Mouse (Mus musculus) forebrain, embryonic 16.5 days (tissue): ENCODE data around the gene Cass4. TPM values are rescaled to one million over a fixed set of nuclear protein-coding genes. Genes with fewer than 3 reads are reported as not detected.

Experiments used
- ATAC-seq: fragments of 200-750 bp; cut with Nextera tagmentation; 2 replicates; pipeline ENCODE4 v1.8.0; 2017; ENCODE audit warnings: mild to moderate bottlenecking, moderate library complexity
- H3K27ac ChIP-seq: fragments of 300-500 bp; sonication (generic); 2 replicates; pipeline ENCODE4 v1.5.1; 2014; ENCODE audit warnings: low read length, control low read depth
- H3K27me3 ChIP-seq: fragments of 300-500 bp; sonication (generic); replicated peaks from 2 replicates; pipeline ENCODE4 v1.6.1; 2014; ENCODE audit warnings: low read length; ENCODE audit not compliant: control insufficient read depth, insufficient read depth
- H3K36me3 ChIP-seq: fragments of 300-500 bp; sonication (generic); 2 replicates; pipeline ENCODE4 v1.6.1; 2014; ENCODE audit not compliant: control insufficient read depth, insufficient read depth
- H3K4me1 ChIP-seq: fragments of 300-500 bp; sonication (generic); replicated peaks from 2 replicates; pipeline ENCODE4 v1.6.1; 2014; ENCODE audit warnings: low read length; ENCODE audit not compliant: control insufficient read depth, insufficient read depth
- H3K4me2 ChIP-seq: fragments of 300-500 bp; sonication (generic); 2 replicates; pipeline ENCODE4 v1.6.1; 2014; ENCODE audit warnings: mild to moderate bottlenecking, low read length, control low read depth
- H3K4me3 ChIP-seq: fragments of 300-500 bp; sonication (generic); replicated peaks from 2 replicates; pipeline ENCODE4 v1.5.1; 2014; ENCODE audit warnings: mild to moderate bottlenecking, low read length, control low read depth
- H3K9ac ChIP-seq: fragments of 300-500 bp; sonication (generic); replicated peaks from 2 replicates; pipeline ENCODE4 v1.6.1; 2014; ENCODE audit warnings: low read depth, low read length, control low read depth
- H3K9me3 ChIP-seq: fragments of 300-500 bp; sonication (generic); 2 replicates; pipeline ENCODE4 v1.6.1; 2016; ENCODE audit warnings: low read length; ENCODE audit not compliant: control insufficient read depth
- WGBS: fragments of 180-500 bp; shearing (Covaris S2); extraction: QIAGEN DNeasy Blood & Tissue Kit; methylation state at CpG from one replicate; pipeline ENCODE4 v1.1.7; 2014; 5-methylcytosine and 5-hydroxymethylcytosine counted together
- polyA plus RNA-seq: library from polyadenylated mRNA; unstranded; fragments of >200 nt; fragmentation: Nextera tagmentation; extraction: Ambion mirVana; gene quantifications from 2 replicates; pipeline ENCODE4 v1.2.1, GENCODE M21; 2015

The Cass4 gene
- polyA plus RNA-seq, 1 experiment from 2014 or later: 0.13 TPM

DNA sequence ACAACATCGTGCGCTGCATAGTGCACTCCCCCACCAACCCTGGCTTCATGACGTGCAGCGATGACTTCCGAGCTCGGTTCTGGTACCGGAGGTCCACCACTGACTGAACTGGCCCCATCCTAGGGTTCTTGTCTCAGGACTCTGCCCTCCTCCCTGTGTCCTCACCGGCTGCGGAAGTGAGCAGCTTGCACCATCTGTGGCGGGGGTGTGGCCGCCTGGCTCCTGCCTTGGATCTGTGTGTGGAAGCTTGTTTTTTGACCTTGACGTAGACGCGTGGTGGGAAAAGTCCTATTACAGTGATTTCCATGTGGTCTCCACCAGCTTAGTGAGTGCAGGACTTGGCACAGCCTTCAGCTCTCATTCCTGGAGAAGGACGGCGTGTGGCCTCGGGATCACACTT lies 13.1 kb upstream of the Cass4 start:
- Histone ChIP-seq H3K9me3 (no peaks in the 10 kb centered on the region), H3K4me1 (no peaks in the 10 kb centered on the region), H3K27ac (no peak overlapping the region), H3K4me2 (no peak overlapping the region), H3K36me3 (peaks cover 22% of the 10 kb centered on the region), H3K9ac (no peak overlapping the region), H3K27me3 (no peaks in the 10 kb centered on the region), H3K4me3 (no peak overlapping the region)
- ATAC-seq: no peak
- 95% methylated on average over 17 of the region's 17 CpGs for WGBS

DNA sequence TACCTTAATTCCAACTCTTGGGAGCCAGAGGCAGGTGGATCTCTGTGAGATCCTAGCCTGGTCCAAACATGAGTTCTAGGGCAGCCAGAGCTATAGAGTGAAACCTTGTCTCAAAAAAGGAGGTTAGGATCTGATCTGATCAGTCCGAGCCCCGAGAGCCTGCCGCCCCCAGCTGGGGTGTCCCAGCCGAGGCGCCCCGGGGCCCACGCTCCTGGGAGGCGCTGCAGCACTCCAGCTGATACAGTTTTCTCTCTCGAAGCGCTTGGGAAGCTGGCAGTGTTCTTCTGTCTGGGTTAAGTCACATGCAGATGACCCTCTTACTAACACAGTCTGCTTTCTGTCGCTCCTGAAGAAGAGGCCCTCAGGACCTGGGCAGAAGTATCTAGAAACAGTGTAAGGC lies 12.3 kb upstream of the Cass4 start:
- Histone ChIP-seq H3K4me3 (no peak overlapping the region), H3K36me3 (peaks cover 14% of the 10 kb centered on the region)
- 91% methylated on average over 11 of the region's 11 CpGs for WGBS

DNA sequence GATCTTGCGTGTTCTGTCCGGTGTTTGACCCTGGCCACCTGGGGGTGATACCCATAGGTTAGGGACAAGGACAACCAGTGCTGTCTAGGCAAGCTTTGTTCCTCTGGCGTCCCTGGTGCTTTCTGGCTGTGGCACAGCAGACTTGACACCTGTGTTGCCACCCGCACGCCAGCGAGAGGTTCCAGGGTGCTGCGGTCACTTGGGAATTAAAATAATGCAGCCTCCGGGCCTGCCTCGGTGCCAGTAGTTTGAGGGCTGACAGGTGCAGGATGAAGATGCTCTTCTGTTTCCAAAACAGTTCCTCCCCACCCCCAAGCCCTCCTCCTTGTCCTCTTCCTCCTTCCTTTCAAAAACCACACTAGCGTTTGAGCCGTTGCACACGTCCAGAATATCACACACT lies 11.7 kb upstream of the Cass4 start:
- Histone ChIP-seq H3K4me1 (no peaks in the 10 kb centered on the region), H3K27me3 (no peaks in the 10 kb centered on the region), H3K4me3 (no peak overlapping the region), H3K9me3 (no peaks in the 10 kb centered on the region), H3K4me2 (no peak overlapping the region), H3K9ac (no peak overlapping the region), H3K27ac (no peak overlapping the region), H3K36me3 (peaks cover 14% of the 10 kb centered on the region)
- no peak for ATAC-seq
- WGBS: 90% methylated on average over 12 of the region's 12 CpGs

More for the DNA sequence above, 12.3 kb upstream of the Cass4 start:
- no peak overlapping the region for H3K27ac ChIP-seq
- no peak overlapping the region for H3K4me2 ChIP-seq
- no peak overlapping the region for H3K9ac ChIP-seq
- no peaks in the 10 kb centered on the region for H3K27me3 ChIP-seq
- no peaks in the 10 kb centered on the region for H3K4me1 ChIP-seq
- no peaks in the 10 kb centered on the region for H3K9me3 ChIP-seq
- ATAC-seq: no peak

DNA sequence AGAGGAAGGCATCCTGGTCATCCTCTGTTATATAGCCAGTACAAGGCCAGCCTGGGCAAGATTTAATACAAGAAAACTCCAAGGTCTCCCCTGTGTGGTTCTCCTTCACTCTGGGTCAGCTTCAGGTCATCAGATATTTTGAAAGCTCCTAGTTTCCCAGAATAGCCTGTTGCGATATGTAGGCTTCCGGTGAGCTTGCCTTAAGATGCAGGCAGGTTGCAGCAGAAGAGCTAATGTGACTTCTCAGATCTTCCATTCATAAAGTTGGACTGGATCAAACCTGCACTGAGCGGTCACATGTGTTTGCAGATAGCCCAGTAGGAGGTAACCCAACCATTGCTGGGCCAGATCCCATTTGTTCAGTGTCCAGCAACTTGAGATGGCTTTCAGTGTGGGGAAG lies 8.9 kb upstream of the Cass4 start:
- Histone ChIP-seq H3K4me2 (no peak overlapping the region), H3K27me3 (no peaks in the 10 kb centered on the region), H3K9me3 (no peaks in the 10 kb centered on the region), H3K4me3 (no peak overlapping the region), H3K9ac (no peak overlapping the region), H3K36me3 (peaks cover under 1% of the 10 kb centered on the region), H3K4me1 (no peaks in the 10 kb centered on the region), H3K27ac (no peak overlapping the region)
- ATAC-seq: no peak
- WGBS: 90% methylated on average over 3 of the region's 3 CpGs

DNA sequence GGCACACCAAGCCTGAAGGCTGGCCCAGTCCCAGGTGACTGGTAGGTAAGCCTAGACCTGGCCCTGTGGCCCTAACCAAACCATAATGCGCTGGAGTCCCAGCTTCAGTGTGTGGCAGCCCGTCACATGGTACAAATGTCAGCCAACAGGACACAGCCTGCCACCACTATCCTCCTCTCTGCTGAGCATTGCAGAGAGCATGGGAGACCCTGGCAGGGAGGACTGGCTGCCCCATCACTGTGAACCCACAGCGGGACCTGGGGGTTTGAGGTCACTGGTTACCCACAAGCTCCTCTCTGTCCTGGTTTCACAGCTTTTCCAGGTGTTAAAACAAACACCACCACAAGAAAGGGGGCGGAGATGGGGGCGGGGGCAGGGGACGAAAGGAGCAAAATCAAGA lies 3.3 kb upstream of the Cass4 start:
- Histone ChIP-seq H3K27ac (no peak overlapping the region), H3K4me1 (no peaks in the 10 kb centered on the region), H3K4me2 (no peak overlapping the region), H3K27me3 (no peaks in the 10 kb centered on the region), H3K9me3 (no peaks in the 10 kb centered on the region), H3K36me3 (no peaks in the 10 kb centered on the region), H3K9ac (no peak overlapping the region), H3K4me3 (no peak overlapping the region)
- ATAC-seq: no peak
- 56% methylated on average over 6 of the region's 6 CpGs for WGBS

DNA sequence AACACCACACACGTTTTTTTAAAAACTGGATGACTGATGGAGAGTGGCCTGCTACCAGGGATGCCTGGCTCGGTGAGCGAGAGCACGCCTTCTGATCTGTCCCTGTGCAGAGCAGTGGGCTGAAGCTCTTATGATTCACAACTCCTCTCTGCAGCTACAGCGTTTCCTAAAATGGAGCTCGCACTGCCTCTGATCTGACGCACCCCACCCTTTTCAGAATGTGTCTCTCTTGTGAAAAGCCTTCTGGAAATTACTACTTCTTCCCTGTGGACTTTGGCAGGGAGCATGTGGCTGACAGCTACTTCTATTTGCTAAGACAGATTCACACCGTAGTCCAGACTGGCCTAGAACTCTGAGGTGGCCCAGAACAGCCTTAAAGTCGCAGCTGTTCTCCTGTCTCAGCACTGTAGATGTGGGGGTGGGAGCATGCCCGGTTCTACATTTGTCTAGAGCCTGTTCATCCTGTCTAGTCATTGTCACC lies 1.5 kb upstream of the Cass4 start:
- no peaks in the 10 kb centered on the region for H3K4me1 ChIP-seq
- ATAC-seq: no peak
- H3K9me3 ChIP-seq: no peaks in the 10 kb centered on the region
- no peaks in the 10 kb centered on the region for H3K27me3 ChIP-seq
- H3K27ac ChIP-seq: no peak overlapping the region
- WGBS: 78% methylated on average over 10 of the region's 10 CpGs
- H3K4me2 ChIP-seq: no peak overlapping the region
- H3K4me3 ChIP-seq: no peak overlapping the region
- H3K9ac ChIP-seq: no peak overlapping the region
- H3K36me3 ChIP-seq: no peaks in the 10 kb centered on the region

DNA sequence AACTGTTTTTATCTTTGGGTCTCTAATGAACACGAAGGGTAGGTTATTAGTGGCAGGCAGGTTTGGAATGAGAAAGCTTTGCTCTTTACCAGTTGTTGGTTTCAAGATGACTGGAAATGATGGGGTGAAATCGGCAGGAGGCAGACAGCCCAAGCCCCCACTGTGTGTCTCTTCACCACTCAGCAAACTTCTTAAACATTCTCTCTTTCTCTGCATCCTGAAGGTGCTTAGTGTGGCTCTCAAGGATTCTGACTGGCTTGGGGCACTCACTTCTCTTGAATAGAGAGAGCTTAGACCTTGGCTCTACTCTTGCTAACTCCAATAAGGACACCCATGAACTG lies 428 bp downstream of the Cass4 start:
- Histone ChIP-seq H3K9ac (no peak overlapping the region), H3K27me3 (no peaks in the 10 kb centered on the region), H3K4me3 (no peak overlapping the region), H3K9me3 (no peaks in the 10 kb centered on the region), H3K36me3 (no peaks in the 10 kb centered on the region), H3K4me1 (no peaks in the 10 kb centered on the region), H3K27ac (no peak overlapping the region), H3K4me2 (no peak overlapping the region)
- ATAC-seq: no peak
- 86% methylated on average over 2 of the region's 2 CpGs for WGBS

DNA sequence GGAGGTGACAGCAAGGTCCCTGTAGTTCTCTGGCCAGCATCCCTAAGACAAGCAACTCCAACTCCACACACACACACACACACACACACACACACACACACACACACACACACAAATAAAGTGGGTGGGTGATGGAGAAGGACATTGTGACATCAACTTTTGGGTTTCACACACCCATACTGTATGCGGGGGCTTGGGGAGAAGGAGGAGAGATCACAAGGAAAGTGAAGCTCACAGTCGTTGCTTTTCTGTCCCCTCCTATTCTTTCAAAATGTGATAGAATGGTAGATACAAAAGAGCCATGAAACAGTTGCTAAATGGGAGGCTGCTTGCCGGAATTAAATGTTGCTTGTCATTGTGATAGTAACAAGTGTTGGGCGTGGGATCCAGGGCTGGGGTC lies 1.1 kb downstream of the Cass4 start:
- H3K36me3 ChIP-seq: no peaks in the 10 kb centered on the region
- H3K4me3 ChIP-seq: no peak overlapping the region
- no peak overlapping the region for H3K4me2 ChIP-seq
- no peaks in the 10 kb centered on the region for H3K27me3 ChIP-seq
- ATAC-seq: no peak
- no peak overlapping the region for H3K27ac ChIP-seq
- no peaks in the 10 kb centered on the region for H3K9me3 ChIP-seq
- WGBS: 78% methylated on average over 4 of the region's 4 CpGs
- H3K4me1 ChIP-seq: no peaks in the 10 kb centered on the region
- no peak overlapping the region for H3K9ac ChIP-seq

DNA sequence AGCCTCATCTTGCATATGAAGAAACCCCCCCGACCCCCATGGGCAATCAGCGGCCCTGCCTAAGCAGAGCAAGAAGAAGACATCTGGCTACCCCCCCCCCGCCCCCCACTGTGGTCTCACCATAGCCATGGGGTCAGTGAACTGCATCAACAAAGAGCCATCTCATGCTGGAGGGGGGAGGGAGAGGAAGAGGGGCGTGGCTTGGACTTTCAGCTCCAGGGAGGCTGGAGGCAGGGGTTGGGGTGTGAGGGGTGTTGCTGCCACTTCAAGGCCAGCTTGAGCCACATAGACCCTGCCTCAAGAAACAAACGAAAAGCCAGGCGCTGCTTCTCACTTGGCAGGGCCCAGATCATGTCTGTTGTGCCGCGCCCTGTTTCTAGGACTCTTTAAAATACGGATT lies 2.4 kb downstream of the Cass4 start:
- 50% methylated on average over 9 of the region's 9 CpGs for whole genome bisulfite sequencing
- Histone ChIP-seq H3K4me3 (no peak overlapping the region), H3K36me3 (no peaks in the 10 kb centered on the region), H3K4me1 (no peaks in the 10 kb centered on the region), H3K4me2 (no peak overlapping the region), H3K27ac (no peak overlapping the region), H3K9ac (no peak overlapping the region), H3K9me3 (no peaks in the 10 kb centered on the region), H3K27me3 (no peaks in the 10 kb centered on the region)
- no peak for ATAC-seq

DNA sequence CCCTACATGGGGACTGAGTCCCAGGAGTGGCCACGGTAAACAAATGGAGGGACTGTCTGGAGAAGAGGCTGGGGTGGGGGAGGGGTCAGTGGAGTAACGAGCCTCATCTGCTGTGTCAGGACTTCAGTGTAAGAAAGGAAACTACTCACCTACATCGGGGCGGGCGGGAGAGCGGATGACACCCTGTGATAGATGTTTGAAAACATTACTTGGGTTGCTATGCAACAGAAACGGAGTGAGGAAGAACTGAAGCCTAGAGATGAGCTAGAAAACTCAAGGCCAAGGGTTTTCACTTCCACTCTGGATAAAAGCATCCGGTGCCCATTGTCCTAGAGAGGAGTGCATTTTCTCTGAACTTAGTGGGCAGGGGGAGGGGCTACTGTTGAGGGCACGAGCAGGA lies 6.3 kb downstream of the Cass4 start:
- H3K36me3 ChIP-seq: no peaks in the 10 kb centered on the region
- H3K4me1 ChIP-seq: no peaks in the 10 kb centered on the region
- no peak overlapping the region for H3K27ac ChIP-seq
- no peak for ATAC-seq
- H3K27me3 ChIP-seq: no peaks in the 10 kb centered on the region
- no peak overlapping the region for H3K4me3 ChIP-seq
- H3K9me3 ChIP-seq: no peaks in the 10 kb centered on the region
- 42% methylated on average over 9 of the region's 9 CpGs for WGBS
- no peak overlapping the region for H3K9ac ChIP-seq
- no peak overlapping the region for H3K4me2 ChIP-seq
